9 mouse cellular contexts compared by ENCODE assay signal in genomic region chr1:80180767-80181413, GRCm38 (mm10). TPM values are rescaled to one million over a fixed set of nuclear protein-coding genes. Genes with fewer than 3 reads are reported as not detected.
A peak's percentile ranks its signal among the peaks of the same experiment; 100 is the strongest.
DNase-seq lines count a peak whose midpoint lies in the region; ATAC-seq lines count a peak whose summit lies in the region.
"Had no signal": no experiment of that assay in that cellular context is flagged by ENCODE, and none has a peak within 500 bp of the region (broad histone marks: within the 10 kb centered on the region; RNA-seq: fewer than 3 reads in every experiment).

No protein-coding gene starts in this region.

- H3K36me3 ChIP-seq in heart, embryonic 10.5 days, result no peaks in the 10 kb centered on the region
- H3K36me3 ChIP-seq: lung, embryonic 15.5 days had no signal

- DNase-seq in heart, adult 18-20 months, result peak; percentile 42 to 78
- no peak for DNase-seq in heart, embryonic 10.5 days (ENCODE audit: low spot score)
- peak; percentile 58 for DNase-seq in MN1 (ENCODE audit: low spot score)
- peak; percentile 75 for DNase-seq in cerebellum, adult 9-10 months
- DNase-seq in layer of hippocampus, adult 11-12 months (ENCODE audit: low spot score), result peak; percentile 71
- peak; percentile 82 for DNase-seq in lung, postnatal 36 days
- DNase-seq in right cerebral cortex, postnatal 10 days (ENCODE audit: low spot score in 2 of 2), result peak; percentile 69 to 75

- 37% methylated on average over 13 of the region's 13 CpGs for WGBS in heart, embryonic 10.5 days

- no peaks in the 10 kb centered on the region for H3K9me3 ChIP-seq in heart, embryonic 10.5 days
- H3K9me3 ChIP-seq: lung, embryonic 15.5 days had no signal

- no peak overlapping the region for H3K4me3 ChIP-seq in heart, embryonic 10.5 days
- H3K4me3 ChIP-seq: lung, embryonic 15.5 days had no signal

- ATAC-seq in frontal cortex, adult (ENCODE audit: low TSS enrichment), result peak; percentile 73

- H3K4me1 ChIP-seq in heart, embryonic 10.5 days, result no peaks in the 10 kb centered on the region
- H3K4me1 ChIP-seq: lung, embryonic 15.5 days had no signal

- no peak overlapping the region for H3K27ac ChIP-seq in heart, embryonic 10.5 days
- H3K27ac ChIP-seq: lung, embryonic 15.5 days had no signal

- no peaks in the 10 kb centered on the region for H3K27me3 ChIP-seq in heart, embryonic 10.5 days (ENCODE audit: insufficient read depth, poor library complexity, severe bottlenecking)
- H3K27me3 ChIP-seq: lung, embryonic 15.5 days had no signal

RNA-seq across cellular contexts. Expression of gene Fam124b, which starts 37.4 kb away (rescaled TPM):
- total RNA-seq in heart, adult 18-20 months (2021), result 1 to 10 TPM; 2.8 to 4.1 TPM
- polyA plus RNA-seq in heart, embryonic 10.5 days (2016; fragmentation: Nextera tagmentation; extraction: Ambion mirVana), result 0.11 and 0.36 TPM in 2 replicates
